ENCODE assay signal across 15 mouse cellular contexts in genomic region chr4:111621865-111622264, GRCm38 (mm10).
DNase-seq lines count a peak whose midpoint lies in the region; ATAC-seq and TF ChIP-seq lines count a peak whose summit lies in the region.
"Had no signal": no experiment of that assay in that cellular context is flagged by ENCODE, and none has a peak within 500 bp of the region (broad histone marks: within the 10 kb centered on the region; RNA-seq: fewer than 3 reads in every experiment).

No protein-coding gene starts in this region.

- H3K4me2 ChIP-seq in forebrain, postnatal 0 days (ENCODE audit: low read depth), result no peak overlapping the region
- no peak overlapping the region for H3K4me2 ChIP-seq in forebrain, embryonic 15.5 days (replicated peaks)
- H3K4me2 ChIP-seq in midbrain, postnatal 0 days (ENCODE audit: low read depth, low read length, poor library complexity, severe bottlenecking), result no peak overlapping the region
- no peak overlapping the region for H3K4me2 ChIP-seq in midbrain, embryonic 16.5 days (ENCODE audit: low read length)
- H3K4me2 ChIP-seq in stomach, postnatal 0 days (replicated peaks; ENCODE audit: low read depth), result no peak overlapping the region
- H3K4me2 ChIP-seq: heart, embryonic 13.5 days had no signal

- TF ChIP-seq CTCF in forebrain, postnatal 0 days (IDR thresholded peaks at IDR 0.05; ENCODE audit: low read depth), result 0 out of 2 replicates have a peak, but pooled peaks have one; percentile 16
- peak; percentile 47 for TF ChIP-seq CTCF in layer of hippocampus, adult 2 months (conservative IDR thresholded peaks at IDR 0.05)
- peak; percentile 39 for TF ChIP-seq CTCF in midbrain, postnatal 0 days (IDR thresholded peaks at IDR 0.05)
- TF ChIP-seq CTCF in stomach, postnatal 0 days (IDR thresholded peaks at IDR 0.05; ENCODE audit: low read depth), result peak; percentile 20; the same call in 1 of the 2 replicates

- no peak for DNase-seq in forebrain, postnatal 0 days
- DNase-seq in layer of hippocampus, adult 2 months (ENCODE audit: low spot score in 2 of 2), result no peak
- DNase-seq in layer of hippocampus, postnatal 25 days (ENCODE audit: extremely low spot score in 1 of 2, low spot score in 1 of 2), result no peak
- peak; percentile 46 for DNase-seq in midbrain, postnatal 0 days (ENCODE audit: low spot score)
- DNase-seq in stomach, postnatal 0 days (ENCODE audit: low spot score), result no peak
- DNase-seq: cerebellum, adult 8-10 months; embryo, embryonic 11 days; kidney, postnatal 36 days; layer of hippocampus, adult 9-11 months; lung, postnatal 14 days; retina, postnatal 1 day; thymus, postnatal 25 days had no signal

- no peak for TF ChIP-seq EP300 in stomach, postnatal 0 days (optimal IDR thresholded peaks at IDR 0.05)

- no peaks in the 10 kb centered on the region for H3K27me3 ChIP-seq in forebrain, postnatal 0 days (ENCODE audit: insufficient read depth, low read length)
- H3K27me3 ChIP-seq in forebrain, embryonic 15.5 days, result no peaks in the 10 kb centered on the region
- no peaks in the 10 kb centered on the region for H3K27me3 ChIP-seq in midbrain, postnatal 0 days (ENCODE audit: insufficient read depth, low read length)
- no peaks in the 10 kb centered on the region for H3K27me3 ChIP-seq in midbrain, embryonic 16.5 days (ENCODE audit: control insufficient read depth, insufficient read depth, low read depth, low read length)
- H3K27me3 ChIP-seq in stomach, postnatal 0 days (ENCODE audit: control insufficient read depth, insufficient read depth, low read length), result no peaks in the 10 kb centered on the region
- H3K27me3 ChIP-seq: heart, embryonic 13.5 days had no signal

- no peak overlapping the region for H3K9ac ChIP-seq in forebrain, postnatal 0 days
- no peak overlapping the region for H3K9ac ChIP-seq in forebrain, embryonic 15.5 days (replicated peaks)
- no peak overlapping the region for H3K9ac ChIP-seq in midbrain, postnatal 0 days (replicated peaks; ENCODE audit: low read length, poor library complexity, severe bottlenecking)
- no peak overlapping the region for H3K9ac ChIP-seq in midbrain, embryonic 16.5 days (ENCODE audit: low read depth, low read length)
- H3K9ac ChIP-seq in stomach, postnatal 0 days (ENCODE audit: low read length), result no peak overlapping the region
- H3K9ac ChIP-seq: heart, embryonic 13.5 days had no signal

- H3K9me3 ChIP-seq in forebrain, postnatal 0 days (ENCODE audit: low read length), result no peaks in the 10 kb centered on the region
- H3K9me3 ChIP-seq in forebrain, embryonic 15.5 days, result no peaks in the 10 kb centered on the region
- H3K9me3 ChIP-seq in midbrain, postnatal 0 days (ENCODE audit: low read length), result no peaks in the 10 kb centered on the region
- H3K9me3 ChIP-seq in midbrain, embryonic 16.5 days (replicated peaks; ENCODE audit: control insufficient read depth, low read length, poor library complexity, severe bottlenecking), result no peaks in the 10 kb centered on the region
- H3K9me3 ChIP-seq in stomach, postnatal 0 days (ENCODE audit: control insufficient read depth, low read length), result no peaks in the 10 kb centered on the region
- H3K9me3 ChIP-seq: heart, embryonic 13.5 days had no signal

- H3K36me3 ChIP-seq in forebrain, postnatal 0 days (ENCODE audit: insufficient read depth), result no peaks in the 10 kb centered on the region
- no peaks in the 10 kb centered on the region for H3K36me3 ChIP-seq in forebrain, embryonic 15.5 days
- no peaks in the 10 kb centered on the region for H3K36me3 ChIP-seq in midbrain, postnatal 0 days (ENCODE audit: insufficient read depth, low read length)
- no peaks in the 10 kb centered on the region for H3K36me3 ChIP-seq in midbrain, embryonic 16.5 days (ENCODE audit: control insufficient read depth, insufficient read depth, low read length)
- no peaks in the 10 kb centered on the region for H3K36me3 ChIP-seq in stomach, postnatal 0 days (ENCODE audit: control insufficient read depth, insufficient read depth, low read length)
- H3K36me3 ChIP-seq: heart, embryonic 13.5 days had no signal

- no peak for ATAC-seq in forebrain, postnatal 0 days
- no peak for ATAC-seq in forebrain, embryonic 15.5 days (replicated peaks)
- no peak for ATAC-seq in midbrain, postnatal 0 days (ENCODE audit: low FRiP score)
- ATAC-seq in midbrain, embryonic 16.5 days, result no peak
- no peak for ATAC-seq in stomach, postnatal 0 days (ENCODE audit: low FRiP score, low TSS enrichment)

- H3K27ac ChIP-seq in forebrain, postnatal 0 days (ENCODE audit: low read depth, low read length), result no peak overlapping the region
- no peak overlapping the region for H3K27ac ChIP-seq in forebrain, embryonic 15.5 days (replicated peaks)
- no peak overlapping the region for H3K27ac ChIP-seq in layer of hippocampus, adult 2 months
- H3K27ac ChIP-seq in midbrain, postnatal 0 days (ENCODE audit: low read depth, low read length), result no peak overlapping the region
- H3K27ac ChIP-seq in midbrain, embryonic 16.5 days (ENCODE audit: low read length), result no peak overlapping the region
- no peak overlapping the region for H3K27ac ChIP-seq in stomach, postnatal 0 days (replicated peaks)
- H3K27ac ChIP-seq: heart, embryonic 13.5 days had no signal

- no peaks in the 10 kb centered on the region for H3K4me1 ChIP-seq in forebrain, postnatal 0 days (ENCODE audit: insufficient read depth)
- peaks cover 4% of the 10 kb centered on the region; the same call in 1 of the 2 replicates for H3K4me1 ChIP-seq in forebrain, embryonic 15.5 days
- H3K4me1 ChIP-seq in midbrain, postnatal 0 days (ENCODE audit: insufficient read depth, low read length), result no peaks in the 10 kb centered on the region
- no peaks in the 10 kb centered on the region for H3K4me1 ChIP-seq in midbrain, embryonic 16.5 days (ENCODE audit: control insufficient read depth, insufficient read depth, low read length)
- H3K4me1 ChIP-seq in stomach, postnatal 0 days (replicated peaks; ENCODE audit: control insufficient read depth, insufficient read depth), result no peaks in the 10 kb centered on the region
- H3K4me1 ChIP-seq: heart, embryonic 13.5 days had no signal

- no peak overlapping the region for H3K4me3 ChIP-seq in forebrain, postnatal 0 days (ENCODE audit: low read depth, low read length)
- H3K4me3 ChIP-seq in forebrain, embryonic 15.5 days, result no peak overlapping the region
- no peak overlapping the region for H3K4me3 ChIP-seq in layer of hippocampus, adult 2 months
- H3K4me3 ChIP-seq in midbrain, postnatal 0 days (ENCODE audit: low read depth, low read length), result no peak overlapping the region
- no peak overlapping the region for H3K4me3 ChIP-seq in midbrain, embryonic 16.5 days (ENCODE audit: low read depth, low read length)
- no peak overlapping the region for H3K4me3 ChIP-seq in stomach, postnatal 0 days (ENCODE audit: low read depth, low read length)
- H3K4me3 ChIP-seq: heart, embryonic 13.5 days had no signal

- WGBS in forebrain, postnatal 0 days, result 32% methylated on average over 2 of the region's 2 CpGs
- 41% methylated on average over 2 of the region's 2 CpGs for WGBS in forebrain, embryonic 15.5 days
- 42% methylated on average over 2 of the region's 2 CpGs for whole genome bisulfite sequencing in midbrain, postnatal 0 days
- WGBS in midbrain, embryonic 16.5 days, result 48% methylated on average over 2 of the region's 2 CpGs
- 21% methylated on average over 2 of the region's 2 CpGs for WGBS in stomach, postnatal 0 days
